Mouse (Mus musculus): ENCODE data around the gene Cox20. TPM values are rescaled to one million over a fixed set of nuclear protein-coding genes. Genes with fewer than 3 reads are reported as not detected.

The Cox20 gene
- polyA plus RNA-seq, 1 experiment: 14.5 TPM

DNA sequence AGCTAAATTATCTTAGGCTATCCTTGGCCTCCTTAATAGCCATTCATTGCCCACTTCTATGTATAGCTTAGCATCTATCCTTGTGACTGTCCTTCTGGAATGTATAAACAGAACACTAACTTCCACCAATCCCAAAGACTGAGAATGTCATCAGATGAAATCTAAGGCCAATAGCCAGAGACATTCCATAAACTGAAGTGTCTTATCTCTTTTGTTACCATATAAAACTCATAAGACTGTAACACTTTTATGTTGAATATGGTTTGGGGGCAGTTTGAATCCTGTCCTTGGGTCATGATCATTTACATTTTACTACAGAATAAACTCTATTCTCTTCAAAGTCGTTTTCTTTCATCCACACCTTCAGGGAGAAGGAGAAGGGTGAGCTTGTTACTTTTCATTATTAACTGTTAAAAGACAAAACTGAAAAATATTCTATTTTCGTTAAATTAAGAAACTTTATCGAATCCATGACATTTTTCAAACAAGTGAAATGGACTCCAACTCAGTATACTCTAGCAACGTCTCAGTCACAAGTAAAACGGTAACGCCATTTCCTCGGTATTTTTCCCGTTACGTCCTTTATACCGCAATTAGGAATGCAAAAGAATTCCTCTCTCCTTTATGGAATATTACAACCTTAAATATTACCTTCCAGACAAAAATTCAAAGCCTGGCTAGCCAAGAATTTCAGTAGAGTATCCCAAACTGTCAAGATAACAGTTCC, 1.5 kb upstream of the Cox20 start:
- no peak for TF ChIP-seq GATA1 (IDR thresholded peaks at IDR 0.05; ENCODE audit: low read length)

DNA sequence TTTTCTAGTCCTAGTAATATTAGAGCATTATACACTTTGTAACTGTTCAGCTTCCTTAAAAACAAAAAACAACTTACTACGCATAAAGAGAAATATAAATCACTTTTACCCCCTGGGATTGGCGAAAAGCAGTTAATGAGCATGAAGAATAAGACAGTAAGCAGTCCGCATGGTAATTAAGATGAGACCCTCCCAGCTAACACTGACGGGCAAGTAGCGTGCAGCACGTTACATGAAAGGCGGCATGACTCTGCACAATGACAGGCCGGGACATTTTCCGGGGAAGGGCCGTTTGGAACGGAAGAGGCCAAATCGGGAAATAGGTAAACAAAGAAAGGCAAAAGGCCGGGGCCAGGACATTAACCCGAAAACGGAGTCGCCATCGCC, 935 bp upstream of the Cox20 start:
- no peak for TF ChIP-seq GATA1 (IDR thresholded peaks at IDR 0.05; ENCODE audit: low read length)

DNA sequence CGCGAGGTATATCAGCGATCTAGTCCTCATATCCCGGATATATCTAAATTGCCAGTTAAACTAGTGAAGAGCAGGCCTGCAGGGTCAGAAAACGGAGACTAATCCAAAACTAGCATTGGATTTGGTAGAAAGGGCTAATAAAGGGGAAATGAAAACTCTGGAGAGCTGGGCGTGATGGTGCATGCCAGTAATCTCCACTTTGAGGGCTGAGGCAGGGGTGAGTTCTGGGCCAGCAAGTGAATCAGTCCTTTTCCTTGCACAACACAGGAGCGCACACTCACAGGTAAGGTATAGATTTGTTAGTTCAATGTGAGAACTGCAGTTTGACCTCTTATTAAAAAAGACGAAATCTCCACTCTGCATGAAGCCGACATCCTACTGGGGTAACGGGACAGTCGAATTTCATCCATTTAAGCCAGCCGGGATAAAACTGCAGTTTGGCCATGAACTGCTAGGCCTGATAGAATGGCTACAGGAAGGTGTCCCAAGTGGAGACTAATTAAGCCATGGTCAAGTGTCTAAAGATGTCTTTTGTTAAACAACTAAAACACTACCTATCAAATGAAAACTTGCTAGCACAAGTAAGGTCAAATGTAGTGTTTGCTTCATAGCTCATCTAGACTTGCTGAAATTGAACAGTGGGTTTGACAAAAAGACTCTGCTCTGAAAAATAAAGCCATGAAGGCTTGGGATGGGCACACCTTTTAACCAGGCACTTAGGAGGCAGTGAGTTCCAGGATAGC, 536 bp downstream of the Cox20 start:
- TF ChIP-seq GATA1 (IDR thresholded peaks at IDR 0.05; ENCODE audit: low read length): no peak

DNA sequence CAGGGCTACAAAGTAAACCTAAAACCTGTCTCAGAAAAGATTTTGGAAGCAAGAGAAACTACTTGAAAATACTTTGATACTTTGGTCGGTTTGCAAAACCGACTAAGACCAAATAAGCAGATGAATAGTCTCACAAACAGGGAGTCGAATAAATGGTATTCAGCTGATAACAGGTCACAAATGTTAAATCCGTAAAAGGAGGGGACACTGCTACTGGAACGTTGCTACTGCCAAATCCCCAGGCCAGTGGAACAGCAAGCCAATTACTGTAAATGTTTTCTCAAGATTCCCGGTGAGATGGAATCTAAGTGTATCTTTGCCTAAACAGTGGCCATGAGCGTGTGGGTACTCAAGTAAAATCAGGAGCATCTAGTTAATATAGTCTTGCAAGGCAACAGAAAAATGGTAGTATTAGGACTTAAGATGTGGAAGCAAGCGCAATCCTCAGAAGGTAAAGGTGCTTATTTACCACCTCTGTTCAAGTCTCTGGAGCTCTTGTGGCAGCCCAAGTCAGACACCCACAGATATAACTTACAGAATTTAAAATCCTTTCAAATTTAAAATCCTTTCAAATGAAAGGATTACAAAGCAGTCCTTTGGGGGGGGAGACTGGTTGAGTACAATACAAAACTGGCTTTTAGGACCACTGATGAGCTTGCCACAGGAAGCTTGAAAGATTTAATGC, 1.2 kb downstream of the Cox20 start:
- TF ChIP-seq GATA1 (IDR thresholded peaks at IDR 0.05; ENCODE audit: low read length): no peak

DNA sequence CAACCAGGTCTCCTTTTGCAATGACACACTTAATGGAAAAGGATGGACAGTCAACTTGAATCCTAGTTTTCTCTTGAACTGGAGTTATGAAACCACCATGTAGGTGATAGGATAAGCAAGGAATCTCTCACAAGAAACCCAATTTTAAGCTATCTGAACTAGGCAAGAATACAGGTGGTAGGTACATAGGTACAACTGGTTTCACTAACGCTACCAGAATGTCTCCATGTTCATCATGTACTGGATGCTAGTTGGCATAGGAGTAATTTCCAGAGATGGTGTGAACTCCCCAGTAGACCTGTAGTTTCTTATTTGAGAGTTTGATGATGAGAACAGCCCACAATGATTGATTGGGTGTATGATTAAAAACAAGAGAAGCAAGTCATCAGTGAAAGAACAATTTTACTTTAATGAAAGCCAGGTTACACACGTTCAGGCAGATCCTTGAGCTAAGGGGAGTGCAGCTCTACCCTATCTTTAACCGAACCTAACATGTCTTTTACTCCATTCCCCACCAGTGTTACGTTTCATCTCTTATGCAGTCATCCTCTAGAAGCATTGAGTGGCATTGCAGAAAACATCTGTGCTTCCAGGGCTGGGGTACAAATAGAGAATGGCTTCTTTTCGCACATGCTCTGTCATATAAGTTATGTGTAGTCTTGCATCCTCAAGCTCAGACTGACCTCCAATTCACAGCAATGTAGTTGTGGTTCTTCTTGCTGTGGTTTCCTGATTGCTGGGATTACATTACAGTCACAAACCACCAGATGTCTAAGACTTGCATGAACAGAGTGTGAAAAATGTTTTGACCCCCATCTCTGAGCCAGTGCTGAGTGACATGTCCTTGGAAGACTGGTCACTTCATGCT, 2.0 kb downstream of the Cox20 start:
- no peak for TF ChIP-seq GATA1 (IDR thresholded peaks at IDR 0.05; ENCODE audit: low read length)

DNA sequence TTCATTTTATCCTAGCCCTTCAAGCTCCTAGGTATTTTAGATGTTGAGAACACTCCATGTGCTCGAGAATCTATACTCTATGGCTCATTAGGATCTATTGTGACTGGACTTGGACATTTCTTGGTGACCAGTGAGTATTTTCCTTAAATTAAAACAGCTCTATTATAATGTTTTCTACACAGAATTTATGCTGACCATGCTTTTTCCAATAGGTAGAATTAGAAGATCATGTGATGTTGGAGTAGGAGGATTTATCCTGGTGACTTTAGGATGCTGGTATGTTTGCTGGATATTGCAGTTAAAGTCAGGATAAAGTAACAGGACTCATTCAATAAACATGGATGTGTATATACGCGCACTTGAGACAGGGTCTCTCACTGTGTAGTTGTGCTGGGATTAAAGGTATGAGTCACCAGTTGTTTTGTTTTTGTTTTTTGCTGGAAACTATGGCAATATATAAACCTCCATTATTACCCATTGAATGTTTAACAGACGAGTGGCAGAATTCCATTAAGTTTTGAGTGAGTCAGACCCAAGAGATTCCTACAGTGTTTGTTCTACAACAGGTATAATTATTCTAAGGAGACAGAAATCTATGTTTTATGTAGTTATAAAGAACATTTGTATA, 2.9 kb downstream of the Cox20 start:
- TF ChIP-seq GATA1 (IDR thresholded peaks at IDR 0.05; ENCODE audit: low read length): no peak

DNA sequence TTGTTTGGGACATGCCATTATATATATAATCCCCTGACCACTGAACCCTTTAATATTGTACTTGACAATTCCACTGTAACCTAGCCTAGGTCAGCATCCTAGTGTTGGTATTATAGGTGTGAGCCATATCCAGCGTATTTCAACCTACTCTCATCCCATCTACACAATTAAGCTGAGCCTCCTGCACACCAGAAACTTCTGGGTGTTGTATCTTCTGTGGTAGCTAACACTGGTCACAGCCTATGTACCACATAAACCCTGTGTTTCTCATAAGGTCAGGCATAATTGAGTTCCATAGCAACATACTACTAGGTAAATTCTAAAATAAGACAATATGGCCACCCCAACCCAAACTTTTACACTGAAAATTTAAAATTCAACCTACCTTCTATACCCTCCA, 4.3 kb downstream of the Cox20 start:
- TF ChIP-seq GATA1 (IDR thresholded peaks at IDR 0.05; ENCODE audit: low read length): no peak

DNA sequence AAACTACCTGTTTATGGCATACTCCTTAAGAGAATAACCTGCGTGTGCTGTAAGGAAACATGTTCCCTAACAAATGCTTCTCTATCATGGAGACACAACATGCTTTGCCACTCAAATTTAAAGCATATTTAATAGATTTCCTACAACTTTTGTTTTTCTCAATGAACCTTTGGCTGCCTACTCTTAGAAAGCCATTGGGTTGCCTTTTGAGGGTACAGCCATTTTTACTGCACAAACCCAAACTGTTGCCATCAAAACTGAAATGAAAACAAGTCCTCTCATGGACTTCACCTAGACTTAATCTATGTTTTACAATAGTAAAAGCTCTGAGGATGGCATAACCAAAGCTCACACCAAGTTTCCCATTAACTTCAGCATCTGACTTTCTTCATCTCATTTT, 5.6 kb downstream of the Cox20 start:
- TF ChIP-seq GATA1 (IDR thresholded peaks at IDR 0.05; ENCODE audit: low read length): no peak

DNA sequence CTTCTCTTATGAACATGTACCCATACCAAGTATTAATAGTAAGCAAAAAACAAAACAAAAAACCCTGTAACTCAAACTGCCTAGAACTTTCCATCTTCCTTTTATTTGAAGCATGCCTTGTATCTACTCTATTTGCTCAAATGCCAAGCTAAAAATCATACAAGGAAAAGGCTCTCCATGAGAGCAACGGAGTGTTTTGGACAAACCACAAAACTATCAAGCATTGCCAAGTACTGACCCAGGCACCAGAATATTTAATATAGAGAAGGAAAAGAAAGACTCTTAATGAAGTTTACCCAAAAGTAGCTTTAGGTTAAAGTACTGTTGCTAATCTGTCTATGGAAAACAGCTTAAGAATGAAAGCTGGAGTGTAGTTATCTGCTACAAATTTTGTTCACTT, 7.4 kb downstream of the Cox20 start:
- TF ChIP-seq GATA1 (IDR thresholded peaks at IDR 0.05; ENCODE audit: low read length): no peak

DNA sequence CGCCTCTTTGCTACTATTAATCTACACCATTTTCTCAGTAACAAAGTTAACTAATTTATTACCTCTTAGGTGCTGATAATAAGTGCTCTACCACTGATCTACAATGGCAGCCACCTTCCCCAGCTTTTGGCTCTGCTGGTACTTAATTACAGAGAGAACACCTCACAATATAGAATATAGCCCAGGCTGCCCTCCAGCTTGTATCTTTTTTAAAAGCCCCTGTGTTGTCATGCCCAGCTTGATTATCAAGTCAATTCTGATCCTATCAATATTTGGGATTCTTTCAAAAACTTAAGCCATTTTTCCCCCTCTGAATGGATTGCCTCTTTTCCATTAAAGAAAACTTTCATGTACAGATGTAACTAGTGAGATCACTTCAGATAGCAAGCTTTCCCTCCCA, 8.0 kb downstream of the Cox20 start:
- no peak for TF ChIP-seq GATA1 (IDR thresholded peaks at IDR 0.05; ENCODE audit: low read length)

DNA sequence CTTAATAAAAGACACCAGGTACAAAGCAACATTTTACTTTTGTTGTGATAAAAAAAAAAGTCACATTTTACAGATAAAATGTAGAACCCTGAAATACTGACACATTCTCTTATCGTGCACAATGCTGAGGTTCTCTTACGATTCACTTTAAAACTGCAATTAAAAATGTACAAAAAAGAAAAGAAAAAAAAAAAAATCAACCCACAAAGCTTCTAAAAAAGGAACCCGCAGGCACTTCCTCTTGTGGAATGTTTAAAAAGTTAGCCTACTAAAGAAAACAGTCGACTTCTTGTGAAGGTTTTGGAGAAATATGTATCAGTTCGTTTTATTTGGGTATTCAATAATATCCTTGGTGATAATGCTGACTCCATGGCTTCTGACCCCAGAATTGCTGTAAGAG, 10.1 kb downstream of the Cox20 start:
- no peak for TF ChIP-seq GATA1 (IDR thresholded peaks at IDR 0.05; ENCODE audit: low read length)

DNA sequence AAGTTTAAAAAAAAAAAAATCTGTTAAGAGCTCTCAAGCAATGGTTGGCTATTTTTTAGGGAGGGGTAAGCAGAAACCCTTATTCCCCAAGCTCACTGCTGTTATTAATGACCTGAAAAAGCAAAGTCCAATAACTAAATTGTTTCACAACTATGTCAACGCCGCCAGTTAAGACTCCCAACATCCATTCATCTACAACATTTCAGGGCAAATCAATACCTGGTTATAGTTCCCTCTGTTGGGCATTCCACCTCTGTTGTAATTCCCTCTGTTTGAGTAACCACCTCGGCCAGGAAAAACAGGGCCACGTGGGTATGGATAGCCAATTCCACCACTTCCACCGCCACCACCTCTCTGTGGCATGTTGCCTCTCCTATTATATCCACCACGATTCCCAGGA, 11.0 kb downstream of the Cox20 start:
- TF ChIP-seq GATA1 (IDR thresholded peaks at IDR 0.05; ENCODE audit: low read length): no peak

DNA sequence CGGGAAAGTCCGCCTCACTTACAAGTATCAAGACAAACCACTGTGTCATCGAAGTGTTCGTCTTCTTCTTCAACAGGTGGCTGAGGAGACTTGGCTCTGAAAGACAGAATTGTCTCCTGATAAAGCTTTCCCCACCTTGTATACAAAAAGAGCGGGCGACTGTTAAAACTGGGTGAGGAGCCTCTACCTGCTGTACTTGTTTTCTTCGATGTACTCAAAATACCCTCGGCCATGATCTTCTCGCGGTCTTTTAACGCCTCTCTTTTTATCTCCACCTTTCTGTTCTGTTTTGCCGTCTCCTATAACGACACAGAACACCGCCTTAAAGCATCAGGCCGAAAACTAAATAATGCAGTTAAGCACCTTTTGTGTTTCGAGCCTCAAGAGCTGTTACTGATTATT, 16.9 kb downstream of the Cox20 start:
- no peak for TF ChIP-seq GATA1 (IDR thresholded peaks at IDR 0.05; ENCODE audit: low read length)

DNA sequence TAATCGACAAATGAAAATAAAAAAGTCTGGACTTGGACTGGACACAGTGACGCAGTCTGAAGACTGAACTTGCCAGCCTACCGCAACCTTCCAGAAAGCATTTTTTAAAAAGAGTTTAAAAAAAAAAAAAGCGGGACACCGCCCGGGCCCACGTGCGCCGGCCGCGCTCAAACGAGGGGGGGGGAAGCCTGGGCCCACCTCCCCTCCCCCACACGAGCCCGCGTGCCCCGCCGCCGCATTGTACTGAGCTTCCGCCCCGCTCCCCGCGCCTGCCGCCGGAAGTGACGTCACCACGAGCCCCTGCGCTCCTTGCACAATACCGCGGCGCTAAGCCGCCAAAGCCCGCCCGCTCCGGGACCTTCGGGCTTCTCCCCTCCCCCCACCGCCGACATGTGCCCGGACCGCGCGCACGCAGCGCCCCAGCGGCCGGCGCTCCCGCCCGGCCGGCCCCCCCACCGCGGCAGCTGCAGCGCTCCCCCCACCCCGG, 17.4 kb downstream of the Cox20 start:
- TF ChIP-seq GATA1 (IDR thresholded peaks at IDR 0.05; ENCODE audit: low read length): no peak

All from G1E-ER4 (cell line).